Mouse (Mus musculus): ENCODE data around the gene Slc16a3. TPM values are rescaled to one million over a fixed set of nuclear protein-coding genes. Genes with fewer than 3 reads are reported as not detected.

Gene Slc16a3
- polyA plus RNA-seq, 1 experiment = 28.8 TPM

DNA sequence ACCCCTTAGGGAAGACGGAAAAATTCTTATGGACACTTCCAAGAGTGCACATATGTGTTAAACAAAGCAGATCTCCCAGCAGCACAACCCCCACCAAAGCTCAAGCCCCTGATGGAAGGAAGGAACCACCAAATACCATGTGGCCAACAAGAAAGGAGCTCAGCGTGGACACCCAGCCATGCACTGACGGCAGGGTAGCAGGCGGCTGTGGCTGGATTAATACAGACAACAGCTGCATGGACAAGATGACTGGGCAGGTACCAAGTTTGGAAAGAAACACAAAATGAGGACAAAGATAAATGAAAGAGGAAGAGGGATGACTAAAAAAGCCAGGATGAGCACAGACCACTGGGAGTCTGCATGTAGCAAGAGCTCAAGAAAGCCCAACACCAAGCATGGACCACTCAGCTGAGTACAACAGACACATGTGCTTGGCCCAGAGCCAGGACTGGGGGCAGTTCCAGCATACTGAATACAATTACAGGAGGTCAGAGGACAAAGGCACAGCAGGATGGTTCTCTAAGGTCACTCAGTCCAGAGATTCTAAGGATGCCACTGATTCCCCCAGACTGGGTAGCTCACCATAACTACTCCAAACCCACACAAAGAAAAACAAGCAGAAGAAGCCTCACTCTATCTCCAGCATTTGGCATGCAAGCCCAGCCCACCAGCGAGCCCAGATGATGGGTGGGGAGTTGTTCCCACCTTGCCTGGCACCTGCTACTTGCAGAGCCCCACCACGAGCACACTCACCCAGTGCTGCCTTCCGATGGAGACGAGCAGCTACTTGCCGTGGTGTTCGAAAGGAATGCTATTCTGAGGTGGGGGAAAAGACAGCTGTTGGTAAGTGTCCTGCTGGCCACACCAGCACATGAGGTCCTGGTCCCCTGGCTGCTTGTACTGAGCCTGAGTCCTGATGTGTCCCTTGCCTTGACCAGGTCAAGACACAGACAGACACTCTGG, 16.2 kb downstream of the Slc16a3 start:
- DNase-seq = no peak
- H3K4me1 ChIP-seq (ENCODE audit: control insufficient read depth, insufficient read depth, low read length) = no peaks in the 10 kb centered on the region; the same call in 1 of the 2 replicates
- no peak overlapping the region for H3K4me3 ChIP-seq (replicated peaks; ENCODE audit: extremely low read depth, low read depth, low read length)
- WGBS = 79% methylated on average over 10 of the region's 10 CpGs
- TF ChIP-seq POLR2A (IDR thresholded peaks at IDR 0.05; ENCODE audit: borderline replicate concordance, extremely low read depth, low read depth, low read length) (no peak), CTCF (IDR thresholded peaks at IDR 0.05; ENCODE audit: insufficient read depth, low read length) (no peak)

DNA sequence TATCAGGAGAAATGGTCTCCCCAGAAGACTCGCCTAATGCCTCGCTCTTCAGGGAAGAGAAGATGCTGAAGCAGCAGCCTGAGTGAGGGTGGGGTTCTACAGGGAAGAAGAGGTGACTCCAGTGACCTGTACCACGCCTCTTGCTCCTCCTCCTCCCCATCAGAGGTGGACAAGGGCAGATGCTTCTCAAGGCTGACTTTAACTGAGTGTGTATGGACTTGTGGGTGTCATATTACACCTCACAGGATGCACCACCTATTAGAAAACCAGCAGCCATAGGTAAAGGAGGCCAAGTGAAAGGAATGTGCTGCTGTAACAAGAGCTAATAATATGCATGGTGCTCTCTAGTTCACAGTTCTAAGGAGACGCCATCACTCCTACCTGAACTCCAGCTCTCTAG, 17.3 kb downstream of the Slc16a3 start:
- no peak overlapping the region for H3K4me3 ChIP-seq (replicated peaks; ENCODE audit: extremely low read depth, low read depth, low read length)
- no peaks in the 10 kb centered on the region; the same call in 1 of the 2 replicates for H3K4me1 ChIP-seq (ENCODE audit: control insufficient read depth, insufficient read depth, low read length)
- 79% methylated on average over 4 of the region's 4 CpGs for WGBS
- DNase-seq = no peak
- no peak for TF ChIP-seq POLR2A (IDR thresholded peaks at IDR 0.05; ENCODE audit: borderline replicate concordance, extremely low read depth, low read depth, low read length)
- no peak for TF ChIP-seq CTCF (IDR thresholded peaks at IDR 0.05; ENCODE audit: insufficient read depth, low read length)

DNA sequence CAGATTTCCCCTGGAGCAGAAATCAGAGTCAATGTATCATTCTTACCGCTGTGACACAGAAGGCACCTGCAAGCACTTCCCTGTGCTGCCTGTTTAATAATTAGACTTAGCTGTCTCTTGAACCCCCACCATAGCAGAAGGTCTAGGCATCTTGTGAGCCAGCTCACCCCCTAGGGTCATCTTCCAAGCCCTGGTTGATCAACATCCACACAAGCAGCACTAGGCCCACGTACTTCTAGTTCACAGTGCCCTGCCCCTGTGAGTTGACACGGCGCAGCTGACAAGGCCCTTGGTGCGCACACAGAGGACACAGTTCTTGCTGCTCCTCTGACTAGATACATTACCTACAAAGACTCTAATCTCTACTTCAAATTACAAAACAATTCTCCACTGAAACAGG, 21.5 kb downstream of the Slc16a3 start:
- no peak for TF ChIP-seq CTCF (IDR thresholded peaks at IDR 0.05; ENCODE audit: insufficient read depth, low read length)
- no peak for TF ChIP-seq POLR2A (IDR thresholded peaks at IDR 0.05; ENCODE audit: borderline replicate concordance, extremely low read depth, low read depth, low read length)
- H3K4me3 ChIP-seq (replicated peaks; ENCODE audit: extremely low read depth, low read depth, low read length) = no peak overlapping the region
- 84% methylated on average over 5 of the region's 5 CpGs for WGBS
- H3K4me1 ChIP-seq (ENCODE audit: control insufficient read depth, insufficient read depth, low read length) = no peaks in the 10 kb centered on the region; the same call in 1 of the 2 replicates
- DNase-seq = no peak

DNA sequence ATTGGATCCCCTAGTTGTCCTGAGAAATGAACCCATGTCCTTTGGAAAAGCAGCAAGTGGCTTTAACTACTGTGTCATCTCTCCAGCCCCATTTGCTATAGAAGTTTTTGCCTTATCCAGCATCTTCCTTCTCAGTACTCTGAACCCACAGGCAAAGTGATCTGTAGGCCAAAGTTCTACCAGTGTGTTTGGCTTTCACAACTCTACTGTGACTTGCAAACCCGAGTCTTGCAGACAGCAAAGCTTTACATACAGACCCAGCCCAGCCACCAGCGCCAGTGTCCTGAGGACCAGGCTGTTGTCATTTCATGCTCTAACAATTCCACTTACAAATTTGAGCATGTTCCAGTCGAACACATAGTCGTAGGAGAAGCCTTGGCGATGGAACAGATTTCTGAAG, 23.0 kb downstream of the Slc16a3 start:
- no peak overlapping the region for H3K4me3 ChIP-seq (replicated peaks; ENCODE audit: extremely low read depth, low read depth, low read length)
- WGBS = 89% methylated on average over 5 of the region's 5 CpGs
- no peaks in the 10 kb centered on the region; the same call in 1 of the 2 replicates for H3K4me1 ChIP-seq (ENCODE audit: control insufficient read depth, insufficient read depth, low read length)
- TF ChIP-seq CTCF (IDR thresholded peaks at IDR 0.05; ENCODE audit: insufficient read depth, low read length) = no peak
- no peak for TF ChIP-seq POLR2A (IDR thresholded peaks at IDR 0.05; ENCODE audit: borderline replicate concordance, extremely low read depth, low read depth, low read length)
- no peak for DNase-seq

DNA sequence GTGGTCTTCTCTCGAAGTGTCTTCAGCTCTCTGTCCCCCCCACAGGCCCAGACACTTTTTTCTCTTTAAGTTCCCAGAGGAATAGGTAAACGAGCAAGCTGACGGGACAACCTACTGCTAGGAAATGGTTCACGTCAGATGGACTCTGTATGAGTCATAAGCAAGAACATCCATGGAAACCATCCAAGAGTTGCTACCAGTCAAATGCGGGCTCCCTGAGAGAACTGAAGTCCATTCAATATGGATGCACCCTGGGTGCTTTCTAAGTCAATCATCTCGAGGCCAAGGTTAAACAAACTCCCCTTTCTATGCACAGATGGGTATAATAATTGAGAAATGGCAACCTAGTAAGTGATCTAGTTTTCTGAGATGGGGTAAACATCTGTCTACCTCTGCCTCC, 25.0 kb downstream of the Slc16a3 start:
- 49% methylated on average over 6 of the region's 6 CpGs for WGBS
- TF ChIP-seq POLR2A (IDR thresholded peaks at IDR 0.05; ENCODE audit: borderline replicate concordance, extremely low read depth, low read depth, low read length) = no peak
- TF ChIP-seq CTCF (IDR thresholded peaks at IDR 0.05; ENCODE audit: insufficient read depth, low read length) = no peak
- no peak for DNase-seq
- Histone ChIP-seq H3K4me1 (ENCODE audit: control insufficient read depth, insufficient read depth, low read length) (no peaks in the 10 kb centered on the region; the same call in 1 of the 2 replicates), H3K4me3 (replicated peaks; ENCODE audit: extremely low read depth, low read depth, low read length) (no peak overlapping the region)

DNA sequence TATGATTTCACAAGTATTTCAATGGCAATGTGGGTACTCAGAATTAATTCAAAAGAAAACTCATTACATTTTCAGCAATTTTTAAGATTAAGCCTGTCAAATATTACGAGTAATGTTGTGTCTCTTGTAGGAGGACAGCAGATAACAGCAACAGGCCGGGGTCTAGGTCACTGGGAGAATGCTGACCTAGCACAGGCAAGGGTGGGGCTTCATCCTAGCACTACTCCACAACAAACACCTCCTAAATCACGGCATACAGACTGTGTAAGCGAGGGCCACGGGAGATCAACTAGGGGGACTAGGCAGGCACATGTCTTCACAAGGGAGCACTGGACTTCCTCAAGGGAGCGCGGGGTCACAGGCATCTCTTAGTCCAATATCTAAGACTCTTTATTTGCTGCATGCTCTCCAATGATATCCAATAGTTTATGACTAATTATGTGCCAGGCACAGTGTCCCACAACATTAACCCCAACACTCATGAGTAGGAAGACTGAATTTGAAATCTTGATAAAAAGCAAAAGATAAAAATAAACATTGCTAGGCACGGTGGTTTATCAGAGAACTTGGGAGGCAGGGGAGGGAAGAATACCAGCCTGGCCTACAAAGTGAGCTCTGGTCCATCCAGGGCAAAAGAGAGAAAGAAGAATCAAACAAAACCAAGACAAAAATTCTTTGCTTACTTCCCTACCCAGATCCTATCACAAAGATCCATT, 31.6 kb downstream of the Slc16a3 start:
- no peak for TF ChIP-seq CTCF (IDR thresholded peaks at IDR 0.05; ENCODE audit: insufficient read depth, low read length)
- TF ChIP-seq POLR2A (IDR thresholded peaks at IDR 0.05; ENCODE audit: borderline replicate concordance, extremely low read depth, low read depth, low read length) = no peak
- WGBS = 48% methylated on average over 8 of the region's 8 CpGs

DNA sequence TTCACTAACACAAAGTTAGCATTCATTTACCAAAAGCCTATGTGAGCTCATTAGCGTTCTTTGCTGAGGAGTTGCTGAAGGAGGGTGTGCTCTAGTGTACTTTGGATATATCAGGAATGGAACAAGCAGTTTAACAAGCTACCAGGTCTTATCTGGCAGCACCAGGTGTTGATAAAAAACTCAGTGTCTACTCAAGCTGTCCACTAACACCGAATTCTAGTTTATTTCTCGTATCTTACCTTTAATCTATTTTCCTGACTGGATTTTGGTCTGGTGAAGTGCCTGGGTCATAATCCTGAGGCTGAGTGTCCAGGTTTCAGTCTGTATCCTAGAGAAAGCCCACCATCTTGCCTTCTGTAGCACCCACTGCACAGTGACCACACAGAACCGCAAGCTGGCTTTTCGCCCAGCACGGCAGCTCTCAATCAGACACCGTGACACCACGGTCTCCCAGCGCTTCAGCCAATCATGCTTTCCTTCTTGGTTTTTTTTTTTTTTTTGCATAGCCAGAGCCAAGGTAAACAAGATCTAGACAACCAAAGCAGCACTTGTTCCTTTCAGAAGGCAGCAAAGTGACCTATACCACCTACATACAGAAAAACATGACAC, 32.3 kb downstream of the Slc16a3 start:
- DNase-seq = peak; percentile 56
- TF ChIP-seq POLR2A (IDR thresholded peaks at IDR 0.05; ENCODE audit: borderline replicate concordance, extremely low read depth, low read depth, low read length) = no peak
- no peak for TF ChIP-seq CTCF (IDR thresholded peaks at IDR 0.05; ENCODE audit: insufficient read depth, low read length)
- WGBS = 47% methylated on average over 9 of the region's 9 CpGs
- Histone ChIP-seq H3K4me3 (replicated peaks; ENCODE audit: extremely low read depth, low read depth, low read length) (no peak overlapping the region), H3K4me1 (ENCODE audit: control insufficient read depth, insufficient read depth, low read length) (peaks cover 26% of the 10 kb centered on the region)

More for the DNA sequence above, 31.6 kb downstream of the Slc16a3 start:
- no peak for DNase-seq
- Histone ChIP-seq H3K4me3 (replicated peaks; ENCODE audit: extremely low read depth, low read depth, low read length) (no peak overlapping the region), H3K4me1 (ENCODE audit: control insufficient read depth, insufficient read depth, low read length) (peaks cover 21% of the 10 kb centered on the region)

DNA sequence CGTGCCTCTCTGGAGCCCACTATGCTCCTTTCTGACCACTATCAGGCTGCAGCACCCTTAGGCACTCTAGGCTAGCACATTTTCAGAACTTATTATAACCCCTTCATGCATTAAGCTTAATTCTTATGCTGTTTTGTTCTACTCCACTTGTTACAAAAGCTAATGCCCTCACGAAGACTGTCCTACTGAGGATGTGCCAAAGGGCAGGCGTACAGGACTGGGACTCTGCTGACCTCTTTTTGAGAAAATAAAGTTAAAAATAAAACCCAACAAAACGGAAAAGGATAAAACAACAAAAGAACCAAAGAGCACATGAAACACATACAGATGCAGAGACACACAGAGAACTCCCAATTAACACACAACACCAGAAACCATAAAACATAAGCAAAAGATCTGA, 33.4 kb downstream of the Slc16a3 start:
- WGBS = 61% methylated on average over 4 of the region's 4 CpGs
- TF ChIP-seq CTCF (IDR thresholded peaks at IDR 0.05; ENCODE audit: insufficient read depth, low read length) = no peak
- no peak for TF ChIP-seq POLR2A (IDR thresholded peaks at IDR 0.05; ENCODE audit: borderline replicate concordance, extremely low read depth, low read depth, low read length)
- H3K4me1 ChIP-seq (ENCODE audit: control insufficient read depth, insufficient read depth, low read length) = peaks cover 29% of the 10 kb centered on the region
- H3K4me3 ChIP-seq (replicated peaks; ENCODE audit: extremely low read depth, low read depth, low read length) = no peak overlapping the region
- no peak for DNase-seq

DNA sequence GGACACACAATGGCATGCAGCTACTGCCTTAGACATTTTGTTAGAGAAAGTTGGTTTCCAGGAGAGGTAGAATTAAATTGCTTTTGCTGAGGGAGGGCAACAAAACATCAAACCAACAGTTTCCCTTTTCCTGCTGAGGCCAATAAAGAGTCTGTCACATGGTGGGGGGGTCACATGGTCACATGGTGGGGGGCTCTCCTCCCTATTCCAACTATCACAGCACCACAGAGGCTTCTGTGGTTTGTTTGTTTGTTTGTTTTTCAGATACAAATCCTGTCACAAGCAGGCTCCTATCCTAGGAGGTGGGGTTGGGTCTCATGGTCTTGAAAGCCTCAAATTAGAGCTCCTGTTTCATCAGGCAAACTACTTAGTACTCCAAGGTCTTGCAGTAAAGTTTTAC, 34.2 kb downstream of the Slc16a3 start:
- Histone ChIP-seq H3K4me1 (ENCODE audit: control insufficient read depth, insufficient read depth, low read length) (peaks cover 31% of the 10 kb centered on the region), H3K4me3 (replicated peaks; ENCODE audit: extremely low read depth, low read depth, low read length) (no peak overlapping the region)
- TF ChIP-seq CTCF (IDR thresholded peaks at IDR 0.05; ENCODE audit: insufficient read depth, low read length) (no peak), POLR2A (IDR thresholded peaks at IDR 0.05; ENCODE audit: borderline replicate concordance, extremely low read depth, low read depth, low read length) (no peak)
- DNase-seq = no peak
